Mouse (Mus musculus) liver, adult (tissue): ENCODE data around the gene Gm5447.

Experiments
- GATA4 ChIP-seq: IDR thresholded peaks from 2 replicates; pipeline ENCODE4 v1.6.1; 2014; ENCODE audit warnings: mild to moderate bottlenecking, low read length; ENCODE audit not compliant: insufficient replicate concordance

The Gm5447 gene

DNA sequence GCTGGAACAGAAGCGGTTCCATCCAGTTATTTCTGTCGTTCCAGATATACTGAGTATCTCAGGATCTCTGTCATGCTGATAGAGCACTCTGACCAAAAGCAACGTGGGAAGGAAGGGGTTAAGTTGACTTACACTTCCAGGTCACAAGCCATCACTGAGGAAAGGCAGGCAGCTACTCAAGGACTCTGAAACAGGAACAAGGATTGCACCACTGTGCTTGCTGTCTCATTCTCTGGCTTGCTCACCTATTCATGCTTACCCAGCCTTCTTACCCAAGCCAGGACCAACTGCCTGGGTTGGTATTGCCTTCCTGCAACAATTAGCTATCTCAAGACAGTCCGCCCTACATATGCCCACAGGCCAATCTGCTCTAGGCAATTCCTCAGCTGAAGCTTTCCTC lies 31.0 kb downstream of the Gm5447 start:
- TF ChIP-seq GATA4: no peak

DNA sequence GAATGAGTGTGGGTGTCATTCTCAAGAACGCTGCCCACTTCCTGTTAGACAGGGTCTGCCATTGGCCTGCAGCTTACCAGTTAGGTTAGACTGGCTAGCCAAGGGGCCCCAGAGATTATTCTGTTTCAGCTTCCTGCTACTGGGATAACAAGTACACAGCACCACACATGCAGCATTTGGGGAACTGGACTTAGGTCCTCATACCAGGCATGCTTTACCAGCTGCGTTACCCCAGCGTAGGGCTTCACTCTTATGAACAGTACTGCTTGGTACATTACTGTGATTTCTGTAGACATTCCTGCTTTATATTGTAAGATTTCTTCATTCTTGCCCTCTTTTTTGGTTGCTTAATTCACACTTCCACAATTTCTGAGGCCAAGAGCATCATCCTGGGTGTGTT lies 43.5 kb downstream of the Gm5447 start:
- TF ChIP-seq GATA4: no peak

DNA sequence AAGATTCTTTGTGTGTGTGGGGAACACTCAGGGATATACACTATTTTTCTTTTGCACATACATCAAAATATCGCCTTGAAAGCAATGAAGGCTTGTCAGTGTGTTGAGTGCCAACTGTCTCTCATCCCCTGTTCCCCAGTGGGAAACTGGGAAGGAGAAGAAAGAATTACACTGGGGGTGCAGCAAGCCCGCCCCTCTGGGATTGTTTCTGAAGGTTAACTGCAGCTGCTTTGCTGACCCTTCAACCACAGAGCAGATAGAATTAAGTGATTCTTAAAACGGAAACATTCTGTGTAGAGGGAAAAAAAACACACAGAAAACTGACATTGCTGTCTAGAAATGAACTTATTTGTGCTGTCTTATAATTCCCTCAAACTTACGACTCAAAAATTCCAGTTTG lies 47.5 kb downstream of the Gm5447 start:
- TF ChIP-seq GATA4: no peak

DNA sequence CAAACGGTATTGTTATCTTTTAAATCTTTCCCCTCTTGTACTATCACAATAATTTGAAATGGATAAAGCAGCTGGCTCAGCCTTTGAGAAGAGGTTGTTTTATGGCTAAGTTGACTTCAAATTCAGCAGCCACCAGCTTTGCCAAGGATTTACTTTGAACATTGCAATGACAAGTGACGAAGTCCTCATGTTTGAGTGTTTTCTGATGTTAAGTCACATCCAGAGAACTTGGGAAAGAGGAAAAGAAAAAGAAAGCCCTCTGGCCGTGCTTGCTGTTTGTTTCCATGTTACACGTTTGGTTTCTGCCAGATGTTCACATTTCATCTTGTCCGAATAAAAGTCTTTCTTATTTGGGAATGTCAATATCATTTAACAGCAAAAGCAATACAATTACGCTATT lies 47.9 kb downstream of the Gm5447 start:
- TF ChIP-seq GATA4: no peak

DNA sequence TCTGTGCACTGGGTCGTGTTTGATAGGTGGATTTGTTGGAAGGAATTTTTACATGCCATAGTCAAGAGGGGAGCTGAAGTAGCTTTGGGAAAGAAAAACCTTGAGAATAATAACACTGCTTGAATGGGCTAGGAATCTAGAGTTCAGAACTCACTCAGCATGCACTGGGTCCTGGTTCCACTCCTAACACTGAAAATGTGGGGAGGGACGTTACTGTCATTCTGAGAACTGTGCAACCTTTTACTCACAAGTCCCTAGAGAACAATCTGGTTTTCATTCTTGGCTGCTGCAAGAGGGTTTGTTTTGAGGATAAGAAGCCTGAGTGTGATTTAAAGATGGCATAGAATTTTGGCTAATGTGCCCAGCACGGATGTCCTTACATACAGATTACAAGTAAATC lies 49.7 kb downstream of the Gm5447 start:
- TF ChIP-seq GATA4: no peak
